Mouse (Mus musculus) yolk sac, embryonic 10.5 days (tissue): ENCODE measurements around the gene Agpat2.
A peak's percentile ranks its signal among the peaks of the same experiment; 100 is the strongest.

Experiments
- DNase-seq: peaks from one replicate; pipeline ENCODE4 v3.0.0-alpha.2; 2017; ENCODE audit warnings: low spot score

The Agpat2 gene

GRCm38 (mm10) chr2:26595725-26596435 lies 8.3 kb downstream of the Agpat2 start:
- DNase-seq: no peak

- DNase-seq: peak; percentile 71
Observed at GRCm38 (mm10) chr2:26594934-26595724, 9.1 kb downstream of the Agpat2 start.

- DNase-seq: peak; percentile 46
Observed at GRCm38 (mm10) chr2:26594461-26594933, 9.7 kb downstream of the Agpat2 start.

GRCm38 (mm10) chr2:26594022-26594346 lies 10.2 kb downstream of the Agpat2 start:
- DNase-seq: peak; percentile 70

- DNase-seq: no peak
Observed at GRCm38 (mm10) chr2:26593211-26594021, 10.8 kb downstream of the Agpat2 start.

- no peak for DNase-seq
Observed at GRCm38 (mm10) chr2:26591416-26591815, 12.8 kb downstream of the Agpat2 start.

- DNase-seq: no peak
Observed at GRCm38 (mm10) chr2:26590962-26591361, 13.3 kb downstream of the Agpat2 start.

- DNase-seq: no peak
Observed at GRCm38 (mm10) chr2:26590282-26590681, 13.9 kb downstream of the Agpat2 start.

GRCm38 (mm10) chr2:26589284-26589683 lies 14.9 kb downstream of the Agpat2 start:
- no peak for DNase-seq

- DNase-seq: peak; percentile 70
Observed at GRCm38 (mm10) chr2:26588573-26588972, 15.6 kb downstream of the Agpat2 start.

GRCm38 (mm10) chr2:26587044-26587405 lies 17.2 kb downstream of the Agpat2 start:
- DNase-seq: no peak

GRCm38 (mm10) chr2:26586294-26587043 lies 17.7 kb downstream of the Agpat2 start, which contains the start of gene Gm20532:
Gene Gm20532, plus strand, starts transcription at chr2:26586639.
- peak; percentile 82 for DNase-seq

GRCm38 (mm10) chr2:26585713-26586112 lies 18.5 kb downstream of the Agpat2 start:
- no peak for DNase-seq

GRCm38 (mm10) chr2:26583640-26584039 lies 20.6 kb downstream of the Agpat2 start:
- no peak for DNase-seq

- no peak for DNase-seq
Observed at GRCm38 (mm10) chr2:26582741-26583140, 21.5 kb downstream of the Agpat2 start.

GRCm38 (mm10) chr2:26582203-26582602 lies 22.0 kb downstream of the Agpat2 start:
- DNase-seq: no peak

- no peak for DNase-seq
Observed at GRCm38 (mm10) chr2:26580751-26581150, 23.5 kb downstream of the Agpat2 start.

- no peak for DNase-seq
Observed at GRCm38 (mm10) chr2:26579714-26580113, 24.5 kb downstream of the Agpat2 start, which contains the start of gene Egfl7. Gene Egfl7, plus strand, starts transcription at chr2:26580014.

- DNase-seq: peak; percentile 41
Observed at GRCm38 (mm10) chr2:26578369-26578768, 25.8 kb downstream of the Agpat2 start.

- no peak for DNase-seq
Observed at GRCm38 (mm10) chr2:26576462-26576861, 27.8 kb downstream of the Agpat2 start.

GRCm38 (mm10) chr2:26575865-26576264 lies 28.4 kb downstream of the Agpat2 start:
- DNase-seq: no peak

- DNase-seq: no peak
Observed at GRCm38 (mm10) chr2:26575378-26575777, 28.8 kb downstream of the Agpat2 start.
